Mouse (Mus musculus) A20 (cell line): ENCODE results near the gene Ptprb.
A peak's percentile ranks its signal among the peaks of the same experiment; 100 is the strongest.

Experiments
- DNase-seq: peaks from one replicate; pipeline ENCODE4 v3.0.0-alpha.2; 2011; ENCODE audit warnings: low read depth, low spot score

Gene Ptprb

GRCm38 (mm10) chr10:116374111-116374510 lies 98.8 kb downstream of the Ptprb start:
- no peak for DNase-seq

DNA sequence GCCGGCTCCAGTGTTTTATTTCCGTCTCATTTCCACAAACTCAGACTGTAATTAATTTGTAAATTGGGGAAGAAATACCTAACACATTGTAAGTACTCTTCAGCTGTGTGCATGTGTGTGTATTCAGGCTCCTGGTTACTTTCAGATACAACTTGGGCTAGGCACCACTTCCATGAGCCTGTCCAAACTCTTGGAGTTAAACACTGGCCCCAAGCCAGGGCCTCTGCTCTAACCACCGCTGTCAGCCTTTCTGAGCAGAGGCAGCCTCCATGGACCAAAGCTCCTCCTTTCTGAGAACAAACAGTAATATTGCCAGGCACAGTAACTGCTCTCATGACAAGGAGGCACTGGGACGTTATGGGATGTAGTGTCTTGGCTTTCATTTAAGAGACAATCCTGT lies 101.5 kb downstream of the Ptprb start:
- no peak for DNase-seq

DNA sequence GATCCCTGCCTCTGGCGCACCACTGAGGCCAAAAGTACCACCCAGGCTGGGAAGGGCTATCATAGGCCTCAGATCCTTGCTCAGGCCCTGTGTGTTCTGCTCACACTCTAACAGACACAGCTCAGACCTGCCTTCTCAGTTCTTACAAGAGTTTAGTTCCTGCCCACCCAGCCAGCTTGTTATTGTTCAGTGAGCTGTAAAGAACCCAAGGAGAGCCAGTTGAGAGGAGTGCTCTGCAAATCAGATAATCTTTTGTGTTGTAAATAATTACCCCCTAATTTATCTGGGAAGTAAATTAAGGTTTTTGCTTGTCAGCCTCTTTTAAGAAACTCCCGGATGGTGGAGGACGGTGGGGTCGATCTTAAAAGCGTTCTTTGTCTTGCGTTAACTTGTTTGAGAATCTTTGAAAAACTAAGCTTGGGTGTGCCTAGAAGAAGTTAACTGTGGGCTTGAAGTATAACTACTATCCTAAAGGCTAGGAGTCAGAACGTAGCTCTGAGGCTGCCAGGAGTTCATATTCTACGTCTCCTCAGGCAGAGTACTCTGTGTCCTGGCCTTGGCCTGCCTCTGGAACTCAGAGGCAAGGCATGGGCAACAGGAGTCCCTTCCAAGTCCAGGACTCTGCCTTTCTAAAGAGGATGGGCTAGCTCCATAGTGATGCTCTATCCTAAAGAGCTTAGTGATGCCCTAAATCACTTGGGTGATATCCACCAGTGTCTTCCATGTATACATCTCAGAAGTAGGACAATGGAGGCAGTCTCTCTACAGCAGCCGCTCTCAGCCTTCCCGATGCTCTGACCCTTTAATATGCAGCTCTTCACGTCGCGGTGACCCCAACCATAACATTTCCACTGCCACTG lies 107.7 kb downstream of the Ptprb start:
- no peak for DNase-seq

GRCm38 (mm10) chr10:116384401-116384800 lies 109.1 kb downstream of the Ptprb start:
- DNase-seq: no peak

- DNase-seq: no peak
Observed at GRCm38 (mm10) chr10:116386391-116386885, 111.1 kb downstream of the Ptprb start.

DNA sequence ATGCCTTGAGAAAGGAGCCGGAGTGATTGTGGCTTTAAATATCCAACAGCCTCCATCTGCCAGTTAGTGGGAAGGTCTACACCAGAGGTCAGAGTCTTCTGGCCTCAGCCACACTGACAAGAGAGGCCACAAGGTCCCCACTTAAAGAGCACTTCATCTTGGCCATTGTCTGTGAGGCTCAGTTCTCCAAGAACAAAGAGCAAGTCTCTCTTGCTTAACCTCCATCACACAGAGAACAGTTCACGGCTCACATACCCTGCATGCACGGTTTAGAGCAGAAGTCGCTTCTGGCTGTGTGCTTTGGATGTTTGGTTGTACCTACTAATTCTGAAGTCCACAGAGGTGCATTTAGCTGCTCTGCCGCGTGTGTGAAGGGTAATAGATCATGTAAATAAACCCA lies 113.5 kb downstream of the Ptprb start:
- no peak for DNase-seq

DNA sequence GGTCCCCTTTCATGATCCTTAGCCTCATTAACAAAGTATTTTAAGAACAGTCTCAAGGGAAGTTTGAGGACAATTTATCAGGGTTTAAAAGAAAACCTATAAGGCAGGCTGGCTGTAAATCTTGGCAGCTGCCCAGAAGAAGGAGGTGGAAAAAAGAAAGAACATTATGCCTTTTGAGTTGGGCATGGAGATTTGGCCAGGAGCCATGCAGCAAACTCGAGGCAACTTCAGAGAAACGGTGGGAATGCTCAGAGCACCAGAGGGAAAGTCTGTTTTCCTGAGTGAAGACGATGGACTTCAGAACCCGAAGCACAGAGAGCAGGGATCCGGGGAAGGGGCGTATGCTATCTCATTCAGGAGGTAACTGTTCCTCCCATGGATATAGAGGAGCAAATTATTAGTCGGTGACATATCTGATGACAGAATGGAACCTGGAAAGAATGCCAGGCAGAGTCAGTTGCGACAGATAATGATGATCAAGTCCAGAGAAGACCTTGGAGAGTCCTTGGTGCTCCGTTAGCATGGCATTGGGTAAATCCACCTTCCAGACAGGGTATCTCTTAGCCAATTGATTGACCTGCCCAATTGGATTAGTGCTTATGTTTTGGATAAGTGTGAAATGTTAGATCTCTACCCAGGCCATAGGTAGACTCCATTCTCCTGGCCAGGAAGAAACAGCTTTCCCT lies 118.6 kb downstream of the Ptprb start:
- no peak for DNase-seq

GRCm38 (mm10) chr10:116394585-116394984 lies 119.3 kb downstream of the Ptprb start:
- DNase-seq: no peak

DNA sequence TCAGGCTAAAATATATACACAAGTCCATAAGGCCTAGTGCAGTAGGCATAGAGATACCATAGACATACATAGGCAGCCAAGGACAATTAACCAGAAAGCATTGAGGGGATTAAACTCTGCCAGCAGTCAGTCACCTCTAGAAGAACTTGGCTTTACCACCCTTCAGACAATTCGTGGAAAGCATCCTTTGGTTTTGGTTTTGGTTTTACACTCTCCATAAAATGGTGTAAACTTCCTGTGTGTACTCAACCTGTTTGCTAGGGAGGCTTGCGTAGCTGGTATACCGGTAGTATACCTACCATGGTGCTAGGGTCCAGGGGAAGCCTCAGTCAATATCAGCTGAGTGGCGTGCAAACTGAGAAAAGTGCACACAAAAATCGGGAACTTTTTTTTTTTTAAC lies 121.0 kb downstream of the Ptprb start:
- DNase-seq: peak; percentile 29

DNA sequence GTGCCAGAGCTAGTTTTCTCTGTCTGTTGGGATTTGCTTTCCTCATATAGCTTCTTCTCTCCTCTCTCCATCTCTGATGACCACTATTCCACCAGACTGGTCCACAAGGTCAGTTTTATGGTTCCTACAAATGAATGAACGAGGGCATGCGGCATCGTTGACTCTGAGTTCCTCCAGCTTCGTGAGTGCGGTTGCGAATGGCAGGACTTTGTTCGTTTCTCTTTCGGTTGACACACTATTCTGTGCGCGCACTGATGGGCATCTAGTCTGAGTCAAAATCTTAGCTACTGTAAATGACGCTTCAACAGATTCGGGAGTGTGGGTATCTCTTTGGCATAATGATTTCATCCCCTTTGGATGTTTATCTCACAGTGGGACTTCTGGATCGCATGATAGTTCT lies 121.6 kb downstream of the Ptprb start:
- DNase-seq: peak; percentile 70

DNA sequence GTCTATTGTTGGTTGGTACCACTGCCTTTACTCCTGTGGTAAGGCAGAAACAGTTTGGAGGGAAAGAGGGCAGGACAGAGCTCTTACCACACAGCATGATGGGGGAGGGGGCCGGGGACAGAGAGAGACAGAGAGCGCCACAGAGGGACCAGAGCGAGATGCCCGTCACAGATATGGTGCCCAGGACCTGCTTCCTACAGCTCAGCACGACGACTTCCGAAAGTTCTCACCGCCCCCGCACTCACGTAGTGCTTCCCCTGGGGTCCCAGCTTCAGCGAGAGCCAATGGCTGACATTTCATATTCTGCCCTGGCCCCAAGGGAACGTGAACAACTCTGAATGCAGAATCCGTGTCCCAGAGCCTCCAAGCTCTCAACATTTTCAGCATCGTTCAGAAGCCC lies 122.2 kb downstream of the Ptprb start:
- peak; percentile 32 for DNase-seq

GRCm38 (mm10) chr10:116397973-116398372 lies 122.7 kb downstream of the Ptprb start:
- no peak for DNase-seq

DNA sequence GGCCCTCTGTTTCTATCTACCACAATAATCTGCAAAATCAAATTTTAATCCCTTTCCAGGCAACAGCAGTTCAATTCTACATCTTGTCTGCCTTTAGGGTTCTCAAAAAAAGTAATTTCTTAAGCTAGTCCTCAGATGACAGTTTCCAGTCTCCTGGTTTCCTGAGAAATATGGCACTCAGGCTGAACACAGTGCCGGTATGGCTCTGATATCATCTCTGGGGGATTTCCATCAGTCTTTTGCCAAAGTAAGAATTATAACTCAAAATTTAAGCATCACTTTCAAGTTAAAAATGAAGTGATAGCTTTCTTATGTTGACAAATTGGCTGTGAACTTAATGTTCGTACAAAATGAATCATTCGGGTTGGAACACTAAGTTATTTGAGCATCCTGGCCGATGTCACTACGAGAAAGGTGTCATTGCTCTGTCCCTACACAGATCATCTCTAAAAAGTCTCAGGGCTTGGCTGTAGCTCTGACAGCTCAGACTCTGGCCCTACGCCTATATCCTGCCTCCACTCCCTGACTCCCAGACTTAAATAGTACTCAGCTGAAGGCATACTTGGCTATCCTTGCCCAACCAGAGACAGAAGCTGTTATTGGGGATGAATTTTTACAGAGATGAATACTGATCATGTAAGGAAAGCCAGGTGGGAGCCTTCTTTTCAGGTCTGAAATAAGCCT lies 127.6 kb downstream of the Ptprb start:
- no peak for DNase-seq

DNA sequence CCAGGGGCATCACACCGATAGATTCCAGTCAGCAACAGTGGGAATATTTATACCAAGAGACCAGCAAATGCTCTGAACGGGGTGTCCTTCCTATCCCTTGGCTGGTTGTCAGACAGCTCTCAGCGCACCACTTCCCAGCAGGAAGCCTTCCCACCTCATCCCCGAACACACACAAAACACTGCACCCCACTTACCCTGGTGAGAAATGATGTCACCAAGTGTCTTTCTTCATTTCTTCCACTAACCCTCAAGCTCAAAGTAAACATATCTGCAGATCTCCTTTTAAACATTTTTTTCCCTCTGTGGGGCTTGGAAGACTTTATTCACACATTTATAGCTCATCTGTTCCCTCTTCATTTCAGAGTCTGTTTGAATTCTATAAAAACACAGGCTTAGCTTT lies 128.4 kb downstream of the Ptprb start:
- no peak for DNase-seq

DNA sequence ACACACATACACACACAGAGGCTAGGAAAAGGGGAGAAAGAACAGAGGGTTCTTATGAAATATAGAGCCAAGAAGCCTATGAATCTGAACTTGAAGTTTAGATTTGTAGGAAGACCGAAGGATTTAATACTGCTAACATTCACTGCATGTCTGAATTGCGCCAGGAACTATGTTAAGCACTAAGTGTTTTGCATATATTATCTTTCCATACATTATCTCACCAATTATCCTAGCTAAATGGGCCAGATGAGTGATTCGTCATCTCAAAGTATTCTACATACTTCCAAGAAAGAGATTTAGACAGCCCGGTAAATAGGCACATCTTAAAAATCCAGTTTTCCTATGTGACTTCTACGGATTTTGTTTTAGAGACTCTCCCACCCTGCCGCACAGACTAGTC lies 129.7 kb downstream of the Ptprb start:
- no peak for DNase-seq

DNA sequence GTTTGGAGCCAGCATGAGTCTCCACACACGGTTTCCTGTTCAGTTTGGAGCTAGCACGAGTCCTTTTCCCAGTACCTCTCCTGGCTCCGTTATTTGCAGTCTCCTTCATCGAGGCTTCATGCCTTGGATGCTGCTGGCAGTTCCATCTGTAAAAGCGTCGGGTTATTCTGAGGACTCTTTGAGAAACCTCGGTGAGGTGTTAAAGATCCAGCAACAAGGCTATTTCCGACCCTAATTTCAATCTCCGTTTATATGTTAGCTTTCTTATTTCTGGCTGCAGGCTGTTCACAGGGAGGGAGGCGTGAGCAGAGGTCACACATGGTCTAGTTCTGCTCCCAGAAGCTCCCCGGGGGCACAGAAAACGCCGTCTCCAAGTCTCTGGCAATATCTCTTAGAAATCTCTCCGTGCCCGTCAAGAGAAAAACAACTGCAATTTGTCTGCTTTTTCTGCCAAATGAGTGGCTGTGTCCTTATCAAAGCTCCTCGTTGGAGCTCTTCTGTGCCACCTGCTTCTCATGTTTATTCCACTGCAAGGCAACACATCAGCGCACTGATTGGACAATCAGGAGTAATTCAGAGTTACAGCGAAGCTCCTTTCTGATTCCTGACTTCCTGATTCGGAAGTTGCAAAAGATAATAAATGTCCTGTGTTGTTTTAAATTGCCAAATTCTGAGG lies 132.5 kb downstream of the Ptprb start:
- no peak for DNase-seq

GRCm38 (mm10) chr10:116410826-116411225 lies 135.5 kb downstream of the Ptprb start:
- no peak for DNase-seq

DNA sequence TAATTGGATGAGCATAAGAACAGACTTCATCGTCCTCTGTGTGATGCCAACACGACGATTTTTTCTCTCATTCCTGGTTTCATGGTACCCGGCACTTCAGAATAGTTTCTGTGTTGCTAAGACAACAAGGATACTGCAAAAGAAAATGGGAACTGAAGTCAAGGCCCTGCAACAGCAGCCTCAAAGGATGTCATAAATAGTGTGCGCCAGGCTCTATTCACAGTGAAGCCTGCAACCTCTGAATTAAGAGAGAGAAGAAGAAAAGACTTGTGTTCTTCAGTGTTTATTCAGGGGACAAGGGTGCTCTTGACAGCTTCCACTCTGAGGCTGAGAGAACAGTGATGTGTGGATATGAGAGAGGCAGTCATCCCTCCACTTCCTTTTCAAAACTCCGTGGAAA lies 140.8 kb downstream of the Ptprb start:
- no peak for DNase-seq

DNA sequence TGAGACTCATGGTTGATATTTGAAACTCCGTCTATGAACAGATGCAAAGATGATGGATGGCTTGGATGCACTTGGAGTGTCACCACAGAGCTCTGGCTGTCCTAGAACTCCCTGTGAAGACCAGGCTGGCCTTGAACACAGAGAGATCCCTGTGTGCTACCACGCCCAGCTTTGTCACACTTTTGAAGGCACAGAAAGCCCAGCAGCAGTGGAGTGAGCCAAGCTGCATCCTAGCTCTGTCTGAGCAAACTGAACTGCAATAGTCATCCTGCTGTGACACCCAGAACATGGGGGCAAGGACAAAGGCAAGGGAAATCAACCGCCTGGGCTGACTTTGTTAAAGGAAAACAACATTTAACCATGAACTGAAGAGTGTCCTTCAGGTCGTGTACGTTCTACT lies 141.4 kb downstream of the Ptprb start:
- no peak for DNase-seq

DNA sequence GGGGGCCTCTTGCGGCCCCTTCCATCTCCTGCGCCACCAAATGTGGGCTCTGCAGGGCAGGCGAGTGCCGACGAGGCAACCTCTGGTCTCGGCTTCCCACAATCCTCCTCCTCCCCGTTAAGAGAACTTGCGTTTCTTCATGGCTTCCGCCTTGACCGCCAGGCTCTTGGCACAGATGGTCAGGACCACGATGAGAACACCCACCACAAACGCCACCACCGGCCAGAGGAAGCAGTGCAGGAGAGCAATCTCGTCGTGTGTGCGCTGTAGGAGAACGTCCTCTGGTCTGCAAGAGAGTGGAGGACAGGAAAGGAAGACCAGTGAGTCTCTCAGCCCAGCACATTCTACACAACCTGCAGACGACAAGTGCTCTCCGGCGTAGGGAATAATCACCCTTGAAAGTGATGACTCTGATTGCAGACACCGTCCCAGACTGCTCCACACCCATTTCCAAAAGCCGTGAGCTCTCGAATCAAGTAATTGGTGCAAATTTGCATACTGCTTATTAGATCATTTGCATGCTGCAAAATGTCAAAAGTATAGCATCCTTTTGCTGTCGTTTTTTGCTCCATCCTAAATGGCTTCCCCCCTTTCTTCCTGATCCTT lies 142.9 kb downstream of the Ptprb start:
- DNase-seq: no peak

GRCm38 (mm10) chr10:116420976-116421375 lies 145.7 kb downstream of the Ptprb start:
- DNase-seq: no peak
